Mouse (Mus musculus) layer of hippocampus, adult 9-10 months (tissue): ENCODE results near the gene Timm50.

ENCODE experiments used
- DNase-seq: peaks from one replicate; pipeline ENCODE4 v3.0.0; 2022; ENCODE audit warnings: low spot score

Timm50 gene

DNA sequence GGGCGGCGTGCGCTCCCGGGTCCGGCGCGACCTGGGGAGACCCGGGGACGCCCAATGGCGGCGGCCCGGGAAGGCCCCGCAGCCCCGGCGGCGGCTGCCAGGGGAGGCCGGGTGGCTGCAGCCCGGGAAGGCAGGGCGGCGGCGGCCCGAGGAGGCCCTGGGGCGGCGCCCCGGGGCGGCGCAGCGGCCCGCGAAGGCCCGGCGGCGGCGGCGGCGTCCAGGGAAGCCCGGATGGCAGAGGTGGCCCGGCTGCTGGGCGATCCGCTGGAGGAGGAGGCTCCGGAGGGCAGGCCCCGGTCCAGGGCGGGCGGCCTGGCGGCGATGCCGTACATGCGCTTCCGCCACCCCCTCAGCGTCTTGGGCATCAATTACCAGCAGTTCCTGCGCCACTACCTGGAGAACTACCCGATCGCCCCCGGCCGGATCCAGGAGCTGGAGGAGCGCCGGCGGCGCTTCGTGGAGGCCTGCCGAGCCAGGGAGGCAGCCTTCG lies 43.8 kb downstream of the Timm50 start:
- DNase-seq, result no peak

DNA sequence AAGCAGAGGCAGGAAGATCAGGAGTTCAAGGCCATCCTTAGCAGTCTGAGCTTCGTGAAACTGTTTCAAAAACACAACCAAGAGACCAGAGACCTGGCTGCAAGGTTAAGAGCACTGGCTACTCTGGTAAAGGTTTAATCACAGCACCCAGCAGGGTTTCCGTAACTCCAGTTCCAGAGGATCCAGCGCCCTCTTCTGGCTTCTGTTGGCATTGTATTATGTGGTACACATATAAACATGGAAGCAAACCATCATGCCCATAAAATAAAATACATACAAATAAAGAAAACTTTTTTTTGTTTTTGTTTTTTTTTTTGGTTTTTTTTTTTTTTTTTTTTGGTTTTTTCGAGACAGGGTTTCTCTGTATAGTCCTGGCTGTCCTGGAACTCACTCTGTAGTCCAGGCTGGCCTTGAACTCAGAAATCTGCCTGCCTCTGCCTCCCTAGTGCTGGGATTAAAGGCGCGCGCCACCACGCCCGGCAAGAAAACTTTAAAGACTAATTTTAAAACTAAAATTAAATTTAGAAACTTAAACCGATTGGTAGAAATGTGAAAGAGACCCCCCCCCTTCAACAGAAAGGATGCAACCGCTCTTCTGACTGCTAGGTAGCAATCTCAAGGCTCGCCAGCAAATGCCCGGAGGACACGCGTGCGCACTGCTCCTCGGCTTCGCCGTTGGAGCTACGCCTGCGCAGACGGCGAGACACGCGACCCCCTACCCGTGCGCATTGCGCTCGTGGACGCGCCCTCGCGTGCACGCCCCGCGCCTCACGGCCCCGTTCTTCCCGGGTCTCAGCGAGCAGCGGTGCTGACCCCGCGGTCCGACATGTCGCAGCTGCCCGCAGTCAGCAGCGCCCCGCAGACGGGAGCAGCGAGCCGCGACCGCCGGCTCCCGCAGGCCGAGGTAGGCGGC lies 44.5 kb downstream of the Timm50 start, which contains the start of gene Eid2:
Gene Eid2, plus strand, starts transcription at position 753 of the 913 bp plus-strand sequence.
- peak; percentile 51 for DNase-seq

DNA sequence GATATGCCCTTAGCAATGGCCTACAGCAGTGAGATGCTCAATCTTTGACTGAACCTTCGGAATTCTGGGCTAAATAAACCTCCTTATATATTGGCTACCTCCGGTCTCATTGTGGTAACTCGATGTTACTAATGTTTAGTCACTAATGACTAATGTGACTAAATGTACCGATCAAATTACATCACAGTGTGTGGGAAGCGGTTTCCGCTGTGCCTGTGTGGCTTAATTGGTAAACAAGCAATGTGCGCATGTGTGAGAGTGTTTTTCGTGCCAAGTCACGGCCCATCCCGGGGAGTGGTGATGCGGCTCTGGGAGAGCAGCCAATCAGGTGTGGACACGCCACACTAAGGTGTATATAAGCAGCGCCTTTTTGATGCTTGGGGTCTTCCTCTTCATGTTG lies 46.5 kb downstream of the Timm50 start:
- no peak for DNase-seq

- no peak for DNase-seq
These were observed 48.1 kb downstream of the Timm50 start for GRCm38 (mm10) chr7:28263786-28264185.

DNA sequence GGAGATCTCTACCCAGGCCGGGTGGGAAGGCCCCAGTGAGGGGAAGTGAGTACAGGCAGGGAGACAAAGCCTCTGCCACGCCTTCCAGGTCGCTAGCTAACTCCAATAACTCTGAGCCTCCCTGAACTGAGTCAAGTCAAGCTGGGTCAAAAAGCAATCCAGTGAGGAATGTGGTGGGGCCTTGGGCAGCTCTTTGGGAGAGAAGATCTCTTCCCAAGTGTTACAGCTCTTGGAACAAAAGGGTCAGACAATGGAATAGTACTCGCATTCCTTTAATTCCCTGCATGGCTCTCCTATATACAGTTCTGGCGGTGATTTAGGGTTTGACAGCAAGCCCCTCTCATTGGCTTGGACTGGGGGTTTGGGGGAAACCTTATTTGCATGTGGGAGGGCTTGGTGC lies 49.0 kb downstream of the Timm50 start:
- no peak for DNase-seq
